Mouse (Mus musculus): ENCODE measurements around the gene Kif1bp. TPM values are rescaled to one million over a fixed set of nuclear protein-coding genes. Genes with fewer than 3 reads are reported as not detected.
"Not testable (repeated sequence)": the region's sequence is repeated elsewhere in the genome, so short reads cannot be mapped to it uniquely, and the experiment has no call there.

The Kif1bp gene
- 100 to 1,000 TPM; 214 to 216 TPM for total RNA-seq (2021)
- long read RNA-seq, experiment 1, transcript Kif1bp-201 (7 exons, 2,472 nt), result major isoform, 249 of 273 reads
- long read RNA-seq, experiment 1, partial matches to known transcripts, result 3 of 273 reads
- long read RNA-seq, experiment 1, other reads (novel, unspliced or antisense), result 20 of 273 reads
- long read RNA-seq, experiment 2, transcript Kif1bp-201 (7 exons, 2,472 nt), result major isoform, 365 of 391 reads
- long read RNA-seq, experiment 2, partial matches to known transcripts, result 7 of 391 reads
- long read RNA-seq, experiment 2, other reads (novel, unspliced or antisense), result 17 of 391 reads

GRCm38 (mm10) chr10:62578338-62579100 is at the start of gene Kif1bp:
Gene Kif1bp, minus strand, starts transcription at chr10:62578457.
- no peak for TF ChIP-seq CTCF (conservative IDR thresholded peaks at IDR 0.05)
- H3K4me3 ChIP-seq, result peak within 1 kb of the TSS; percentile 75
- H3K27ac ChIP-seq, result peak within 1 kb of the TSS; percentile 96
- DNase-seq (ENCODE audit: low spot score in 2 of 2), result peak; percentile 94 to 98

- H3K27ac ChIP-seq, result no peak overlapping the region
- DNase-seq (ENCODE audit: low spot score in 2 of 2), result no peak
- H3K4me3 ChIP-seq, result no peak overlapping the region
- TF ChIP-seq CTCF (conservative IDR thresholded peaks at IDR 0.05), result peak; percentile 29
Measured at GRCm38 (mm10) chr10:62604161-62604560, 25.9 kb upstream of the Kif1bp start.

GRCm38 (mm10) chr10:62603233-62604030 is 25.2 kb upstream of the Kif1bp start:
- Histone ChIP-seq H3K4me3 (no peak overlapping the region), H3K27ac (no peak overlapping the region)
- TF ChIP-seq CTCF (conservative IDR thresholded peaks at IDR 0.05), result no peak
- no peak for DNase-seq (ENCODE audit: low spot score in 2 of 2)

GRCm38 (mm10) chr10:62602177-62603040 is 24.2 kb upstream of the Kif1bp start, which contains the start of gene Ddx21:
Gene Ddx21, minus strand, starts transcription at chr10:62602281.
- peak within 1 kb of the TSS; percentile 90 for H3K4me3 ChIP-seq
- peak; percentile 90 for DNase-seq (ENCODE audit: low spot score in 2 of 2)
- no peak for TF ChIP-seq CTCF (conservative IDR thresholded peaks at IDR 0.05)
- H3K27ac ChIP-seq, result peak within 1 kb of the TSS; percentile 71

- Histone ChIP-seq H3K4me3 (peak overlapping the region; percentile 90), H3K27ac (peak overlapping the region; percentile 71)
- TF ChIP-seq CTCF (conservative IDR thresholded peaks at IDR 0.05), result no peak
- peak in 1 of 2 experiments; percentile 13 for DNase-seq (ENCODE audit: low spot score in 2 of 2)
Measured at GRCm38 (mm10) chr10:62601833-62602176, 23.5 kb upstream of the Kif1bp start.

- TF ChIP-seq CTCF (conservative IDR thresholded peaks at IDR 0.05), result no peak
- no peak for DNase-seq (ENCODE audit: low spot score in 2 of 2)
- Histone ChIP-seq H3K4me3 (peak overlapping the region; percentile 90), H3K27ac (peak overlapping the region; percentile 71)
Measured at GRCm38 (mm10) chr10:62601053-62601791, 23.0 kb upstream of the Kif1bp start.

GRCm38 (mm10) chr10:62600056-62600455 is 21.8 kb upstream of the Kif1bp start:
- Histone ChIP-seq H3K4me3 (no peak overlapping the region), H3K27ac (no peak overlapping the region)
- no peak for DNase-seq (ENCODE audit: low spot score in 2 of 2)
- no peak for TF ChIP-seq CTCF (conservative IDR thresholded peaks at IDR 0.05)

GRCm38 (mm10) chr10:62599311-62599710 is 21.1 kb upstream of the Kif1bp start:
- not testable (repeated sequence) for H3K4me3 ChIP-seq; DNase-seq (ENCODE audit: low spot score in 2 of 2); H3K27ac ChIP-seq

- no peak for TF ChIP-seq CTCF (conservative IDR thresholded peaks at IDR 0.05)
- H3K27ac ChIP-seq, result no peak overlapping the region
- no peak overlapping the region for H3K4me3 ChIP-seq
- no peak for DNase-seq (ENCODE audit: low spot score in 2 of 2)
Measured at GRCm38 (mm10) chr10:62592496-62592895, 14.2 kb upstream of the Kif1bp start.

GRCm38 (mm10) chr10:62590200-62590599 is 11.9 kb upstream of the Kif1bp start:
- peak; percentile 96 for TF ChIP-seq CTCF (conservative IDR thresholded peaks at IDR 0.05)
- Histone ChIP-seq H3K27ac (peak overlapping the region; percentile 56), H3K4me3 (peak overlapping the region; percentile 31; the same call in 1 of the 2 replicates)
- DNase-seq (ENCODE audit: low spot score in 2 of 2), result peak; percentile 90 to 92

- no peak for TF ChIP-seq CTCF (conservative IDR thresholded peaks at IDR 0.05)
- Histone ChIP-seq H3K4me3 (no peak overlapping the region), H3K27ac (no peak overlapping the region)
- DNase-seq (ENCODE audit: low spot score in 2 of 2), result no peak
Measured at GRCm38 (mm10) chr10:62588616-62589015, 10.4 kb upstream of the Kif1bp start.
